Mouse (Mus musculus) G1E (cell line): ENCODE measurements around the gene Cradd. TPM values are rescaled to one million over a fixed set of nuclear protein-coding genes. Genes with fewer than 3 reads are reported as not detected.

Experiments used
- ATAC-seq: 2 replicates; pipeline ENCODE4 v1.8.0; 2016; ENCODE audit warnings: mild to moderate bottlenecking; ENCODE audit not compliant: insufficient number of reproducible peaks, poor library complexity, low FRiP score, severe bottlenecking; ENCODE audit errors: extremely low read depth
- DNase-seq: peaks from one replicate; pipeline ENCODE4 v3.0.0; 2012; ENCODE audit warnings: low spot score
- H3K27me3 ChIP-seq: 2 replicates; pipeline ENCODE4 v1.6.1; 2012; ENCODE audit warnings: mild to moderate bottlenecking, low read length, inconsistent platforms; ENCODE audit not compliant: insufficient read depth
- H3K36me3 ChIP-seq: replicated peaks from 2 replicates; pipeline ENCODE3; 2012; ENCODE audit warnings: mild to moderate bottlenecking, inconsistent platforms
- H3K4me1 ChIP-seq: 2 replicates; pipeline ENCODE4 v1.6.1; 2012; ENCODE audit warnings: low read depth, low read length, inconsistent platforms, mixed read lengths; ENCODE audit not compliant: insufficient read depth
- H3K4me3 ChIP-seq: 2 replicates; pipeline ENCODE4 v1.5.1; 2012; ENCODE audit warnings: low read depth, mild to moderate bottlenecking, inconsistent platforms, low read length, moderate library complexity, mixed read lengths
- H3K9me3 ChIP-seq: replicated peaks from 2 replicates; pipeline ENCODE4 v1.6.1; 2012; ENCODE audit warnings: inconsistent platforms
- CTCF ChIP-seq: IDR thresholded peaks from 2 replicates; pipeline ENCODE4 v1.5.1; 2012; ENCODE audit warnings: low read depth, low read length, inconsistent platforms, mixed read lengths
- GATA1 ChIP-seq: IDR thresholded peaks from 2 replicates; pipeline ENCODE4 v1.6.1; 2012; ENCODE audit warnings: borderline replicate concordance, low read length, inconsistent platforms, mixed read lengths
- GATA2 ChIP-seq: IDR thresholded peaks from 2 replicates; pipeline ENCODE4 v1.6.1; 2012; ENCODE audit warnings: low read depth, low read length, inconsistent platforms, borderline replicate concordance
- POLR2AphosphoS5 ChIP-seq: IDR thresholded peaks from 2 replicates; pipeline ENCODE4 v1.6.1; 2012; ENCODE audit warnings: low read depth, low read length, inconsistent platforms; ENCODE audit not compliant: insufficient replicate concordance
- TAL1 ChIP-seq: conservative IDR thresholded peaks from 2 replicates; pipeline ENCODE4 v1.6.1; 2012; ENCODE audit warnings: low read depth, low read length, inconsistent platforms, mixed read lengths
- polyA plus RNA-seq: library from polyadenylated mRNA; stranded (reverse); fragments of >175 nt; gene quantifications from 2 replicates; pipeline ENCODE4 v1.2.3, GENCODE M21; 2012
- total RNA-seq, 2 experiments: library from RNA; stranded (forward) in 1 of 2; stranded (reverse) in 1 of 2; fragments of 200-1000 nt in 1 of 2; fragments of >200 nt in 1 of 2; fragmentation: Nextera tagmentation in 1 of 2; gene quantifications; 2 replicates each; pipeline ENCODE4 v1.2.3; 2014 to 2017

The Cradd gene
- total and polyA plus RNA-seq, 3 experiments = 9.0 to 81.4 (median 22.5) TPM

DNA sequence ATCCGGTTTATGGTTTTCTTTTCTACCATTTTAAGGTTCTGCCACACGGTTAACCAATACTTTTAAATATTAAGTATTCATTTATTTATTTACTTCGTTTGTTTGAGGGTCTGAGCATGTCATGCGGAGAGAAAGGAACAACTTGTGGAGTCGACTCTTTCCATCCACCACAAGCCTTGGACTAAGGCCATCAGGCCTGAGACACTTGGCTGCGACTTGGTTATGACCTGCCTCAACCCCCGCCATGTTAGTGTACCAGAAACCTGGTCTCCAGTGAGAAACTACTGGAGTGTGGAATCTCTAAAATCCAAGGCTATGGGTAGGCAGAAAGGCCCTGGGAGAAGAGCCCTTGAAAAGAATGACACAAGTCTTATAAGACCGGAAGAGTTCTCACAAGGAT is 30.7 kb downstream of the Cradd start:
- Histone ChIP-seq H3K4me1 (peaks cover 76% of the 10 kb centered on the region), H3K9me3 (no peaks in the 10 kb centered on the region), H3K4me3 (no peak overlapping the region), H3K36me3 (peaks cover 15% of the 10 kb centered on the region), H3K27me3 (no peaks in the 10 kb centered on the region; the same call in 1 of the 2 replicates)
- TF ChIP-seq GATA1 = no peak
- no peak for TF ChIP-seq CTCF
- no peak for TF ChIP-seq GATA2
- TF ChIP-seq TAL1 = no peak
- TF ChIP-seq POLR2AphosphoS5 = no peak
- ATAC-seq (no peak), DNase-seq (no peak)

DNA sequence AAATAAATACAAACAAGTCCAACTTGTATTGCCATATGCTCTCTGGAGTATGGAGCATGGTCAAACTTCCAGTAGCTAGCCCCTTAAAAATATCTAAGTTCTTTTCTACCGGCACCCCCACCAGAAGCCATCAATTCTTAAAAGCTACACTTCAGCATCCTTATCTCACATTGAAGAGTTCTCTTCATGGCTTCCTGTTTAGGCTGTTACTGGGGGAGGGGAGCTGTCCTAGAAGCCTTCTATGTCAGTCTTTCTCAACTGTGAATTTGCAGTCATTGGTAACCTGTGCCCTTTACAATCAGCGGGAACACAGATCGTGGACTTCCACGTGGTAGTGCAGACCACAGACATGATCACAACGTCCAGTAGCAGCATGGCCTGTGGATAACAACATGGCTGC is 31.7 kb downstream of the Cradd start:
- Histone ChIP-seq H3K4me3 (no peak overlapping the region), H3K27me3 (no peaks in the 10 kb centered on the region; the same call in 1 of the 2 replicates), H3K4me1 (peaks cover 77% of the 10 kb centered on the region), H3K36me3 (peaks cover 14% of the 10 kb centered on the region), H3K9me3 (no peaks in the 10 kb centered on the region)
- DNase-seq (no peak), ATAC-seq (0 out of 2 replicates have a peak, but pooled peaks have one; percentile 11)
- TF ChIP-seq GATA1 = no peak
- TF ChIP-seq TAL1 = no peak
- no peak for TF ChIP-seq POLR2AphosphoS5
- no peak for TF ChIP-seq GATA2
- no peak for TF ChIP-seq CTCF

DNA sequence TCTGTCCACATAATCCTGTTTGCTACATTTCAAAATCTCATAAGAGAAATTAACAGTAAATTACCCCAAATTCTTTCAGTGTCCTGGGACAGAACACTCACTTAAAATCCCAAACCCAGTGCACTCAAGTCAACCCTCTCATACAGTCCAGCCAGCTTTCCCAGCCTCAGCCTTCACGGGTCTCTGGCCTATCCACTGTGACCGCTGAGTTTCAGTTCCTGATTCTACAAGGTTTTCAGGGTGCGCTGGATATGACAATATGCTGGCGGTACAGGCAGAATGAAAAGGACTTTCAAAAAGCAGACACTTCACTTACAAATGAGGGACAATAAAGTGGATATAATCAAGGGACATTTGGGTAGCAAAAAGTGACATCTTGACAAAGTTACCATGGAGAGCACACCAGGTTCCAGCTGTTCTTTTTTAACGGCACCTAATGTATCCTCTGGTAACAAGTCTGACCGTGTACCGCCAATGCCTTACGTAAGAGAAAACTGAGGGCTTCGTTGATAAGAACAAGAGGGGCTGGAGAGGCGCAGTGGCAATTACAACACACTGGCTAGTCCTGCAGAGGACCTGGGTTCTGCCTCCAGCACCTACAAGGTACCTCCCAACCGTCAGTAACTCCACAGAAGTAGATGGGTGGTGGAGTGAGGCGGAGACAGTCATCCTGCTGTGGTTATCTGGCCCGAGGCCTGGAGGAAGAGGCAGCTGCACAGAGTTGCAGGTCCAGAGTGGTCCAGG is 32.6 kb downstream of the Cradd start:
- Histone ChIP-seq H3K9me3 (no peaks in the 10 kb centered on the region), H3K4me3 (peak overlapping the region; percentile 59; the same call in 1 of the 2 replicates), H3K36me3 (peaks cover 16% of the 10 kb centered on the region), H3K27me3 (no peaks in the 10 kb centered on the region; the same call in 1 of the 2 replicates), H3K4me1 (peaks cover 72% of the 10 kb centered on the region)
- ATAC-seq = peak; percentile 29; the same call in 1 of the 2 replicates
- TF ChIP-seq TAL1 = no peak
- TF ChIP-seq GATA1 = no peak
- no peak for TF ChIP-seq CTCF
- no peak for TF ChIP-seq GATA2
- TF ChIP-seq POLR2AphosphoS5 = no peak
- no peak for DNase-seq

DNA sequence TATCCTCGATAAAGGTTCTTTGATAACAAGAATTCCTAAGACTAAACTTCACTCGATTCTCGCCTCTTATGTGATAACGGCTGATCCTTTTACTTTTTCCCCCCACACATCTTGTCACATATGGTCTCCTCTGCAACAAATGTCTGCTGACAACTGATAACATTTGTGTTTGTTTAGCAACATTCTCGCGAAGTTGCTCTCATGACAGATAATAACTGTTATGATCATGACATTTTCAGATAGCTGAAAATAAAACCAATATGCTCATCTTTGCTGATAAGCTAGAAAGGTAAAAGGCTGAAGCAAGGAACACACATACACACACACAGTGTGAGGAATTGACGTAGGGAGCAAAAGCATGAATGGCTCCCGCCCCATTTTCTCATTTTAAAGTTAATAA is 34.1 kb downstream of the Cradd start:
- ATAC-seq (peak; percentile 79), DNase-seq (peak; percentile 66)
- peaks cover 18% of the 10 kb centered on the region for H3K36me3 ChIP-seq
- H3K4me1 ChIP-seq = peaks cover 78% of the 10 kb centered on the region
- no peak overlapping the region; the same call in 1 of the 2 replicates for H3K4me3 ChIP-seq
- no peaks in the 10 kb centered on the region; the same call in 1 of the 2 replicates for H3K27me3 ChIP-seq
- TF ChIP-seq GATA2 (no peak), POLR2AphosphoS5 (no peak), CTCF (no peak), TAL1 (peak; percentile 96), GATA1 (no peak)
- no peaks in the 10 kb centered on the region for H3K9me3 ChIP-seq

DNA sequence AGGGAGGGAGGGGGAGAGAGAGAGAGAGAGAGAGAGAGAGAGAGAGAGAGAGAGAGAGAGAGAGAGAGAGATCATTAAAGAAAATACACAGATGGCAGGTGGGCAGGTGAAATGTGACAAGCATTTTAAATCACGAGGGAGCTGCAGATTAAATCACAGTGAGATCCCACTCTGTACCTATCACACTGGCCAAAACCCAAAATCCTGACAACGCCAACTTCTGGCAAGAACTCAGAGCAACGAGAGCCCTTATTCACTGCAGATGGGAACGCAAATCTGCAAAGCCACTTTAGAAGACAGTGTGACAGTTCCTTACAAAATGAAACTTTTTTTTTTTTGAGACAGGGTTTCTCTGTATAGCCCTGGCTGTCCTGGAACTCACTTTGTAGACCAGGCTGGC is 35.7 kb downstream of the Cradd start:
- ATAC-seq (no peak), DNase-seq (no peak)
- no peaks in the 10 kb centered on the region; the same call in 1 of the 2 replicates for H3K27me3 ChIP-seq
- peaks cover 18% of the 10 kb centered on the region for H3K36me3 ChIP-seq
- H3K9me3 ChIP-seq = no peaks in the 10 kb centered on the region
- TF ChIP-seq CTCF = no peak
- TF ChIP-seq TAL1 = no peak
- TF ChIP-seq GATA1 = no peak
- no peak for TF ChIP-seq POLR2AphosphoS5
- TF ChIP-seq GATA2 = no peak
- peaks cover 81% of the 10 kb centered on the region for H3K4me1 ChIP-seq
- no peak overlapping the region for H3K4me3 ChIP-seq

DNA sequence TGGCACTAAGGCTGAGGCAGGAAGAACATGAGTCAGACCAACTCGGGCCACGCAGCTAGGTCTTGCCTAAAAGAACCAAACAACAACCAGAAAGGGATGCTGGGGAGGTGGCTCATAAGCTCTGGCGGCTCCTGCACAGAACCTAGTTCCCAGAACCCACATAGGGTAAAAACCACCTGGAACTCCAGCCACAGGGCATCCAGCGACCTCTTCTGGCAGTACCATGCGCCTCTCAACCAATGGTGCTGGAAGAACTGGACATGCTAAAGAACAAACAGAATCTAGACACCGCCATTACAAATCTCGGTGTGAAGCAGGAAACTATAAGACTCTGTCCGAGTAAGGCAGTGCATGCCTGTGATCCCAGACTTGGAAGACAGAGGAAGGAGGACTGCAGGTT is 36.6 kb downstream of the Cradd start:
- DNase-seq = no peak
- Histone ChIP-seq H3K27me3 (no peaks in the 10 kb centered on the region; the same call in 1 of the 2 replicates), H3K4me3 (no peak overlapping the region), H3K9me3 (no peaks in the 10 kb centered on the region), H3K4me1 (peaks cover 82% of the 10 kb centered on the region), H3K36me3 (peaks cover 15% of the 10 kb centered on the region)
- TF ChIP-seq GATA1 (no peak), GATA2 (no peak), CTCF (no peak), POLR2AphosphoS5 (no peak), TAL1 (no peak)
- ATAC-seq = no peak
